Mouse (Mus musculus): ENCODE data around the gene Tdrkh. TPM values are rescaled to one million over a fixed set of nuclear protein-coding genes. Genes with fewer than 3 reads are reported as not detected.

Tdrkh gene
- polyA plus RNA-seq, 1 experiment = not detected

DNA sequence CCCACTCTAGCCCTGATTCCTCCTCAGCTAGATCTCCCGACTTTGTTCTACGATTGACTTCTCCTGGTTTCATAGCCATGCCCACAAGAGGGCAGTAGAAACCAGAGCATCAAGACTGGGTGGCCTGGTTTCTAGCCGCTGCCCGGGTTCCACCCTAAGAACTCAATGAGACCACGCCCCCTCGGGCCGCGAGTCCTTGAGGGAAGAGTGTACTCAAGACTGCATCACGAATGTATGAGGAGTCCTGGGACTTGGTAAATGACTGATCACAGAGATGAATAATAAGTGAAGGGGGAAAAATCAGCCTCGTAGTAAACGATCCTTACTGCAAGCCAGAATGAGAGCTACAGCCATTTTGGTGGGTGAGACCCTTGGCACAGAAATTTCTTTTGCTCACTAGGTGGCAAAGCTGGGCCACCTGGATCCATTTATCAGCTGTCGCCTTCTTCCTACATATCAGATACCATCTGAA is 43.5 kb downstream of the Tdrkh start:
- TF ChIP-seq CTCF (IDR thresholded peaks at IDR 0.05; ENCODE audit: extremely low read depth, insufficient read length, insufficient replicate concordance, low read depth, low read length) (peak; percentile 84; the same call in 1 of the 2 replicates), POLR2A (IDR thresholded peaks at IDR 0.05; ENCODE audit: low read depth, low read length) (no peak)
- no peaks in the 10 kb centered on the region for H3K27me3 ChIP-seq (ENCODE audit: control insufficient read depth, insufficient read depth, low read length)
- WGBS = 4% methylated on average over 12 of the region's 12 CpGs
- H3K4me3 ChIP-seq (ENCODE audit: low read depth, low read length) = no peak overlapping the region
- no peak overlapping the region for H3K27ac ChIP-seq (ENCODE audit: insufficient read depth, low read depth, low read length)
- H3K36me3 ChIP-seq (ENCODE audit: control insufficient read depth, insufficient read depth, low read length) = no peaks in the 10 kb centered on the region
- H3K4me1 ChIP-seq (ENCODE audit: control insufficient read depth, insufficient read depth, insufficient read length, low read length) = no peaks in the 10 kb centered on the region

DNA sequence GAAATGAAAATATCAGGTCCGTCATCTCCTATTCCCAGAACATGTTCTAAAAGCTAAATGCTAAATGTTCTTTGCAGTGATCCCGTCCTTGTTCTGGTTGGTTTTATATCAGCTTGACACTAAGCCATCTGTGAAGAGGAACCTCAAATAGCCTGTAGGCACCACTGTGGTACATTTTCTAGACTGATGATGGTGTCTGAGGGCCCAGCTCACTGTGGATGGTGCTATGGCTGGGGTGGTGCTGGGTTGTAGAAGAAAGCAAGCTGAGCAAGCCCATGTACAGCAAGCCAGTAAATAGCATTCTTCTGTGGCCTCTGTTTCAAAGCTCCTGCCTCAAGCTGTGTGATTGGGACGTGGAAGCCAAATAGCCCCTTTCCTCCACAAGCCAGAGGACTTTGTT is 44.0 kb downstream of the Tdrkh start:
- 85% methylated on average over 3 of the region's 3 CpGs for WGBS

DNA sequence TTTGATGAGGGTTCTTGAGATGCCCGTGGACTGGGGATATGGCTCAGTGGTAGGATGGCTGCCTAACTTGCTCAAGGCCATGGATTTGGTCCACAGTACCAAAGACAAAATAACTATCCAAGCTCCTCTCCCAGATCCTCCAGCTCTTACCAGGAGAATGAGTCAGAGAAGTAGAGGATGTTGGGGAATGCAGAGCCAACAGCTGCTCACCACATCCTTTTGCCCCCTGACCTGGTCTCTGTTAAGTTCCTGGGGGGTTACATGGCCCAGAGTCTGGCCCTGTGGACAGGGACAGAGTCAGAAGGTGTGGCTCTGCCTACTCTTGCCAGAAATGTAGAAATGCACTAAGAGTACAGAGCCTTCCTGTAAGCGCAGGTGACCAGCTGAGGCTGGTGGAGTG is 46.8 kb downstream of the Tdrkh start:
- TF ChIP-seq CTCF (IDR thresholded peaks at IDR 0.05; ENCODE audit: extremely low read depth, insufficient read length, insufficient replicate concordance, low read depth, low read length) (no peak), POLR2A (IDR thresholded peaks at IDR 0.05; ENCODE audit: low read depth, low read length) (no peak)
- Histone ChIP-seq H3K4me3 (ENCODE audit: low read depth, low read length) (no peak overlapping the region), H3K27ac (ENCODE audit: insufficient read depth, low read depth, low read length) (no peak overlapping the region), H3K27me3 (ENCODE audit: control insufficient read depth, insufficient read depth, low read length) (no peaks in the 10 kb centered on the region), H3K36me3 (ENCODE audit: control insufficient read depth, insufficient read depth, low read length) (no peaks in the 10 kb centered on the region), H3K4me1 (ENCODE audit: control insufficient read depth, insufficient read depth, insufficient read length, low read length) (no peaks in the 10 kb centered on the region)
- WGBS = 87% methylated on average over 2 of the region's 2 CpGs

More for the DNA sequence above, 44.0 kb downstream of the Tdrkh start:
- TF ChIP-seq POLR2A (IDR thresholded peaks at IDR 0.05; ENCODE audit: low read depth, low read length) (no peak), CTCF (IDR thresholded peaks at IDR 0.05; ENCODE audit: extremely low read depth, insufficient read length, insufficient replicate concordance, low read depth, low read length) (no peak)
- Histone ChIP-seq H3K4me1 (ENCODE audit: control insufficient read depth, insufficient read depth, insufficient read length, low read length) (no peaks in the 10 kb centered on the region), H3K36me3 (ENCODE audit: control insufficient read depth, insufficient read depth, low read length) (no peaks in the 10 kb centered on the region), H3K27ac (ENCODE audit: insufficient read depth, low read depth, low read length) (no peak overlapping the region), H3K4me3 (ENCODE audit: low read depth, low read length) (no peak overlapping the region), H3K27me3 (ENCODE audit: control insufficient read depth, insufficient read depth, low read length) (no peaks in the 10 kb centered on the region)

DNA sequence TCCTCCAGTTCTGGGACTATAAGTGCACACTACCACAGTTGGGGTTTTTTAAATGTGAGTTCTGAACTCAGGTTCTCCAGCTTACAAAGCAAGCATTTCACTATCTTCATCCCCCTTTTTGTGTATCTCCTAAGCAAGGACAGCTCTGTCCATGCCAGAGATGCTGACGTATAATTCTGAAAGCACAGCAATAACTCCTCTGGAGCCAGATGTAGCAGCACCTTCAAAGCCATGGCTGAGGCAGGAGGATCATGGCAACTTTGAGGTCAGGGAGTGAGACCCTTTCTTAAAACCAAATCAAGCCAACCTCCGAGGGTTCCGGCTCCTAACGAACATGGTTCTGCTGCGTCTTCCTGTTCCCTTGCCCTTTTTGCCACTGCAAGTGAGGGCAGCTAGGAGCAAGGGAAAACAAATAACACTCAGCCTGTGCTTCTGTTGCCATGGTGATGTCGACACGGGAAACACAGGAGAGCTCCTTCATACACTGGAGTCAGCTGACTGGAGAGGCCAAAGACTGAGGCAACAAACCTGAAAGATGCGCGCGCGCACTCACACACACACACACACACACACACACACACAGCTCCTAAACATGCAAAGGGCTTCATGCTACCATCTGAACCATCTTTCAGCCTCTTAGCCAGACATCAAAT is 51.0 kb downstream of the Tdrkh start:
- TF ChIP-seq POLR2A (IDR thresholded peaks at IDR 0.05; ENCODE audit: low read depth, low read length) = no peak
- no peak for TF ChIP-seq CTCF (IDR thresholded peaks at IDR 0.05; ENCODE audit: extremely low read depth, insufficient read length, insufficient replicate concordance, low read depth, low read length)
- H3K4me3 ChIP-seq (ENCODE audit: low read depth, low read length) = no peak overlapping the region
- WGBS = 65% methylated on average over 11 of the region's 11 CpGs
- no peaks in the 10 kb centered on the region for H3K27me3 ChIP-seq (ENCODE audit: control insufficient read depth, insufficient read depth, low read length)
- no peaks in the 10 kb centered on the region; the same call in 1 of the 2 replicates for H3K4me1 ChIP-seq (ENCODE audit: control insufficient read depth, insufficient read depth, insufficient read length, low read length)
- H3K36me3 ChIP-seq (ENCODE audit: control insufficient read depth, insufficient read depth, low read length) = no peaks in the 10 kb centered on the region
- no peak overlapping the region for H3K27ac ChIP-seq (ENCODE audit: insufficient read depth, low read depth, low read length)

DNA sequence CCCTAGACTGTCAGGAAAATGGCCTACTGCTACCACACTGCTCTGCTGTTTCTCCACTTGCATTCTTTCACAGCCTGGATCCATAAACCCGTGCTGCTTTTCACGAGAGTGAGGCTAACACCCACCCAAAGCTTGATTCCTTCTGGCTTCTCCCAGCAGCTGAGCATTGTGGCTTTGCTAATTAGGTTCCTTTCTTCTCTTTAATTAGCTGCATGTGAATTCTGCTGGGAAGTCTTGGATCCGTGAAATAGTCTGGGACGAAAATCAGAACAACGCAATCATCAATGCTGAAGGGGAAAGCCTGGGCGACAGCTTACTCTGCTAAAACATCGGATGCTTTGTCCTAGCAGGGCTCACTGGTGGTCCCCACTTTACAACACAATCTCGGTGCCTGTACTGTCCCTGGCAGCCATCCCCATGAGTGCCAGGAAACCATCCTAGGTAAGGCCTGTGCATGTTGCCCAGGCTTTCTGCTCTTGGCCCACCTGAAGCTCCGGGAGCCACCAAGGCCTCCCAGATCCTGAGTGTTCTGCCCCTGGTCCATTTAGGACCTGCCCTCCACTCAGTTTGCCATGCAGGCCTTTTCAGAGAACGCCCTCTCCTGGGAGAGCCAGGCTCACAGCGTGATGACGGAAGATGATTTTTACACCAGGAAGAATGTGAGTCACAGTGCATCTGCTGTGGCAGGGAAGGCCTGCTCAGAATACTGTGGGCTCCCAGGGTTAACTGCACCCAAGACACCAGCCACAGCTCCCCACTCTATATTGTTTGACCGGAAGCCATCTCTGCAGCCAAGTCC is 52.8 kb downstream of the Tdrkh start:
- 89% methylated on average over 13 of the region's 13 CpGs for WGBS
- TF ChIP-seq CTCF (IDR thresholded peaks at IDR 0.05; ENCODE audit: extremely low read depth, insufficient read length, insufficient replicate concordance, low read depth, low read length) = no peak
- TF ChIP-seq POLR2A (IDR thresholded peaks at IDR 0.05; ENCODE audit: low read depth, low read length) = no peak
- H3K27me3 ChIP-seq (ENCODE audit: control insufficient read depth, insufficient read depth, low read length) = no peaks in the 10 kb centered on the region

DNA sequence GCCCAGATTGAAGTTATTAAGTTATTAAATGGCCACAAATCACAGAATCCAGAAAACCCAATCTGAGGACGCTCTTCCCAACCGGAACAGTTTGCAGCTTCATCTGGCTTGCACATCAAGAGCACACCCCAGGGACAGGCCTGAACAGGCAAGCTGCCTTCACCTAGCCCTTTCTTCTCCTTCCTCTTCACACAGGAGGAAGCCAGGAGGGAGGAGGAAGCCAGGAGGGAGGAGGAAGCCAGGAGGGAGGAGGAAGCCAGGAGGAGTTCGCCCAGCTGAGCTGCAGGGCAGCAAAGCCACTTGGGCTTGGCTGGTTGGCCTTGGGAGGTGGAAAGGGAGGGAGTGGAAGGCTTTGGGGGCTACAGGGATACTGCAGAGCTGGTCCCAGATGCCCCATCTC is 55.9 kb downstream of the Tdrkh start:
- Histone ChIP-seq H3K27ac (ENCODE audit: insufficient read depth, low read depth, low read length) (no peak overlapping the region), H3K36me3 (ENCODE audit: control insufficient read depth, insufficient read depth, low read length) (no peaks in the 10 kb centered on the region), H3K4me1 (ENCODE audit: control insufficient read depth, insufficient read depth, insufficient read length, low read length) (peaks cover 11% of the 10 kb centered on the region), H3K4me3 (ENCODE audit: low read depth, low read length) (no peak overlapping the region), H3K27me3 (ENCODE audit: control insufficient read depth, insufficient read depth, low read length) (no peaks in the 10 kb centered on the region)
- WGBS = 66% methylated on average over 3 of the region's 3 CpGs
- TF ChIP-seq POLR2A (IDR thresholded peaks at IDR 0.05; ENCODE audit: low read depth, low read length) = no peak

More for the DNA sequence above, 52.8 kb downstream of the Tdrkh start:
- H3K4me3 ChIP-seq (ENCODE audit: low read depth, low read length) = no peak overlapping the region
- no peaks in the 10 kb centered on the region; the same call in 1 of the 2 replicates for H3K4me1 ChIP-seq (ENCODE audit: control insufficient read depth, insufficient read depth, insufficient read length, low read length)
- H3K36me3 ChIP-seq (ENCODE audit: control insufficient read depth, insufficient read depth, low read length) = no peaks in the 10 kb centered on the region
- H3K27ac ChIP-seq (ENCODE audit: insufficient read depth, low read depth, low read length) = no peak overlapping the region

DNA sequence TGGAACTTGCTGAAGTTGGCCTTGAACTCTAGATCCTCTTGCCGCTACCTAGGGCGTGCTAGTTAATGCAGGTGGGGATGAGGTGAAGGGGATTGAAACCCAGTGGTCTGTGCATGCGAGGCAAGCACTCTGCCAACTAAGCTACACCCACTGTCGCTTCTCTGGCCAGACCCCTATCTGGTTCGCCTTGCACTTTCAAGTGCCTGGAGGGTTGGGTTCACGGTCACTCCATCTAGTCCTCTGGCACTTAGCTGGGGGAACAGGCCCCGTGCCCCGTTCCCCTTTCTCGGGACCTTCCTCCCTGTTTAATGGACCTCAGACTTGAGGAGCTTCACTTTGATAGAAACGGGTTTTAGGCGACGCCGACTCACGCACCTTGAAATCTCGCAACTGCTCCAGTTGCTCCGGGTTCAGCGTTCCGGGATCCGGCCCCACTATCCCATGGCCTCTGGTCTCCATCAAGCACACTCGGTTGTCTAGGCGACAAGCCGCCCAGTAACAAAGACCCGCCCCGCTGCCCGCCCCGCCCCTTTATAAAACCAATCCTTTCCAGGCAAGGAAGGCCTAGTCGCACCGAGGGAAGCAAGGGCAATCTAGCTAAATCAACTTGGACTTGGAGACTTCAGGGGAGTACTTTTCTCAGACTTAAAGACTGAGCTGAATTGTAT is 59.5 kb downstream of the Tdrkh start:
- no peak for TF ChIP-seq CTCF (IDR thresholded peaks at IDR 0.05; ENCODE audit: extremely low read depth, insufficient read length, insufficient replicate concordance, low read depth, low read length)
- Histone ChIP-seq H3K27me3 (ENCODE audit: control insufficient read depth, insufficient read depth, low read length) (no peaks in the 10 kb centered on the region), H3K4me3 (ENCODE audit: low read depth, low read length) (peak overlapping the region; percentile 8; the same call in 1 of the 2 replicates), H3K36me3 (ENCODE audit: control insufficient read depth, insufficient read depth, low read length) (no peaks in the 10 kb centered on the region), H3K4me1 (ENCODE audit: control insufficient read depth, insufficient read depth, insufficient read length, low read length) (peaks cover 25% of the 10 kb centered on the region), H3K27ac (ENCODE audit: insufficient read depth, low read depth, low read length) (peak overlapping the region; percentile 42; the same call in 1 of the 2 replicates)
- 16% methylated on average over 28 of the region's 28 CpGs for WGBS

Measured in small intestine, adult 2 months (tissue).